Mouse (Mus musculus) heart, adult 2 months (tissue): Measurements from ENCODE around the gene Fam57b.

Source experiments
- CTCF ChIP-seq: fragments of 200-600 bp; IDR thresholded peaks from 2 replicates; pipeline ENCODE4 v1.8.1; 2022; ENCODE audit warnings: antibody characterized with exemption, mild to moderate bottlenecking, moderate library complexity
- EP300 ChIP-seq: fragments of 200-500 bp; IDR thresholded peaks from 2 replicates; pipeline ENCODE4 v1.6.1; 2011; ENCODE audit warnings: low read depth, low read length, control low read depth; ENCODE audit not compliant: insufficient read depth

DNA sequence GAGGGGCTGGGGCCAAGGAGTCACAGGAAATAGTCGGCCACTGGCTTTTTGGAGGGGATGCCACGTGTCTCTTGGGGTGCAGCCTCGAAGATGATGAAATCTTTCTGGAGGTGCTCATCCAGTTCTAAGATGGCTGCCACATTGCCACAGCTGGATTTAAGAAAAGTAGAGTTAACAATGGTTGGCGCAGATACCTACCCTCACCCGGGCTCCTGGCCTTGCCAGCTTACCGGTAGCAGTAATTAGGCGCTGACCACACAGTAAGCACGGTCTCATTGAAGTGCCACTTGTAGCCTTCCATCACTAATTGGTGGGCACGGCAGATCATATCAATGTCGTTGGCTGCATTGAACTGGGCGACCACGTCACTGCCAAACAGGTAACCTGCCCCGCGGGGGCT, 11.3 kb upstream of the Fam57b start:
- TF ChIP-seq CTCF: no peak
- TF ChIP-seq EP300: no peak
